Mouse (Mus musculus) limb, embryonic 13.5 days (tissue): ENCODE data around the gene Gm16381. TPM values are rescaled to one million over a fixed set of nuclear protein-coding genes. Genes with fewer than 3 reads are reported as not detected.
"Not testable (repeated sequence)": the region's sequence is repeated elsewhere in the genome, so short reads cannot be mapped to it uniquely, and the experiment has no call there.

ENCODE experiments used
- ATAC-seq: fragments of 200-750 bp; cut with Nextera tagmentation; 2 replicates; pipeline ENCODE4 v1.8.0; 2017; ENCODE audit warnings: low read depth, moderate number of reproducible peaks, moderate TSS enrichment; ENCODE audit not compliant: low FRiP score
- H3K27ac ChIP-seq: fragments of 300-500 bp; sonication (generic); 2 replicates; pipeline ENCODE4 v1.5.1; 2015; ENCODE audit warnings: inconsistent platforms, mild to moderate bottlenecking, moderate library complexity
- H3K27me3 ChIP-seq: fragments of 300-500 bp; sonication (generic); 2 replicates; pipeline ENCODE4 v1.6.1; 2015; ENCODE audit warnings: mild to moderate bottlenecking, inconsistent platforms
- H3K36me3 ChIP-seq: fragments of 300-500 bp; sonication (generic); 2 replicates; pipeline ENCODE4 v1.6.1; 2015; ENCODE audit warnings: inconsistent platforms, mild to moderate bottlenecking, moderate library complexity
- H3K4me1 ChIP-seq: fragments of 300-500 bp; sonication (generic); 2 replicates; pipeline ENCODE4 v1.6.1; 2015; ENCODE audit warnings: inconsistent platforms
- H3K4me2 ChIP-seq: fragments of 300-500 bp; sonication (generic); replicated peaks from 2 replicates; pipeline ENCODE4 v1.6.1; 2015; ENCODE audit warnings: inconsistent platforms, mild to moderate bottlenecking, moderate library complexity
- H3K4me3 ChIP-seq: fragments of 300-500 bp; sonication (generic); 2 replicates; pipeline ENCODE4 v1.5.1; 2015; ENCODE audit warnings: moderate library complexity, mild to moderate bottlenecking, inconsistent platforms
- H3K9ac ChIP-seq: fragments of 300-500 bp; sonication (generic); 2 replicates; pipeline ENCODE4 v1.6.1; 2015; ENCODE audit warnings: mild to moderate bottlenecking, inconsistent platforms
- H3K9me3 ChIP-seq: fragments of 300-500 bp; sonication (generic); 2 replicates; pipeline ENCODE4 v1.6.1; 2016; ENCODE audit warnings: inconsistent platforms
- WGBS: fragments of 180-500 bp; shearing (Covaris S2); methylation state at CpG from one replicate; pipeline ENCODE4 v1.1.7; 2015; 5-methylcytosine and 5-hydroxymethylcytosine counted together
- polyA plus RNA-seq: library from polyadenylated mRNA; unstranded; fragments of >200 nt; fragmentation: Nextera tagmentation; extraction: Ambion mirVana; gene quantifications from 2 replicates; pipeline ENCODE4 v1.2.1, GENCODE M21; 2015

The Gm16381 gene
- not detected in 2 replicates for polyA plus RNA-seq

- ATAC-seq, H3K4me1 ChIP-seq, H3K9ac ChIP-seq, H3K9me3 ChIP-seq, H3K4me3 ChIP-seq, H3K27me3 ChIP-seq, H3K4me2 ChIP-seq, H3K36me3 ChIP-seq, H3K27ac ChIP-seq: not testable (repeated sequence)
- 87% methylated on average over 2 of the region's 2 CpGs for WGBS
Observed at GRCm38 (mm10) chr12:87644520-87644919, at the start of gene Gm16381. Gene Gm16381, minus strand, starts transcription at chr12:87644620.

DNA sequence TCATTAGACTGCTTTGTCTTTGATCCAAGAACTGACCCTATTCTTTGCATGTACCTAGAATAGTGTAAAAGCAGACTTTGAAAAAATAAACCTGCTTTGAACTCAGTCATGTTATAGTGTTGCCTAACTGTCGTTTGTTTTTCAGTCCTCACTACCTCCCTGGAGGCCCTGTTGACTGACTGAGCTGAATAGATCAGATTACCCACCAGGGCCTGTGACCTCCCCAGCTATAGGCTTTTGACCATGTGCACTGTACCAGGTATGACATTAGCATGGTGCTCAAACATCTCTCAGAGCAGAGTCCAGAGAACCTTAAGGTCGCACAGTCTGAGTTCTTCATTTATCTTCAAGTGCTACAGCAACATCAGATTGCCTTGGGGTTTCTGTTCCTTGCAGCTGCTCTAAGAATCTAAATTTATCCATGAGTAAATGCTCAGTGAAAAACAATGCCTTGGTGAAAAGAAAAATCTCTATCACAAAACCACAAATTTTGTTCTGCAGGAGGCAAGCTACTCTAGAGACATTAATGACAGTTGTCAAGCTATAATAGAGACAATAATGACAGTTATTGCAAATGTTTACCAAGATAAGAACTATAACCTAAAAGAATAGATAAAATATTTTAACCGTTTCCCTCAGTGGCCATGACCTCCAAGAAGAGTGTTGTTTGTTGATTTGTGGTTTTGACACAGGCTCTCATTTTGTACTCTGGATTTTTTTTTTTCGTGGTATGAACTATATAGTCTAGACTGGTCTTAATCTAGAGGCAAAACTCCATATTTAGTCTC is 8.7 kb upstream of the Gm16381 start:
- H3K36me3 ChIP-seq, ATAC-seq, H3K9ac ChIP-seq, H3K27ac ChIP-seq, H3K4me2 ChIP-seq, H3K4me1 ChIP-seq, H3K9me3 ChIP-seq, H3K4me3 ChIP-seq, H3K27me3 ChIP-seq: not testable (repeated sequence)
- WGBS = 77% methylated on average over 2 of the region's 4 CpGs

GRCm38 (mm10) chr12:87618569-87618968 is 25.9 kb downstream of the Gm16381 start, which contains the start of gene Gm4027:
Gene Gm4027, plus strand, starts transcription at chr12:87618869.
- not testable (repeated sequence) for H3K9me3 ChIP-seq, H3K9ac ChIP-seq, H3K27ac ChIP-seq, H3K4me3 ChIP-seq, H3K27me3 ChIP-seq, ATAC-seq, H3K36me3 ChIP-seq, H3K4me2 ChIP-seq, H3K4me1 ChIP-seq
- 86% methylated on average over 7 of the region's 7 CpGs for WGBS

GRCm38 (mm10) chr12:87602388-87602787 is 42.0 kb downstream of the Gm16381 start, which contains the start of gene Oog1:
Gene Oog1, plus strand, starts transcription at chr12:87602688.
- H3K36me3 ChIP-seq, H3K9ac ChIP-seq, H3K27ac ChIP-seq, H3K4me1 ChIP-seq, H3K4me2 ChIP-seq, H3K27me3 ChIP-seq, H3K4me3 ChIP-seq, ATAC-seq, H3K9me3 ChIP-seq: not testable (repeated sequence)
- WGBS = 74% methylated on average over 1 of the region's 2 CpGs

DNA sequence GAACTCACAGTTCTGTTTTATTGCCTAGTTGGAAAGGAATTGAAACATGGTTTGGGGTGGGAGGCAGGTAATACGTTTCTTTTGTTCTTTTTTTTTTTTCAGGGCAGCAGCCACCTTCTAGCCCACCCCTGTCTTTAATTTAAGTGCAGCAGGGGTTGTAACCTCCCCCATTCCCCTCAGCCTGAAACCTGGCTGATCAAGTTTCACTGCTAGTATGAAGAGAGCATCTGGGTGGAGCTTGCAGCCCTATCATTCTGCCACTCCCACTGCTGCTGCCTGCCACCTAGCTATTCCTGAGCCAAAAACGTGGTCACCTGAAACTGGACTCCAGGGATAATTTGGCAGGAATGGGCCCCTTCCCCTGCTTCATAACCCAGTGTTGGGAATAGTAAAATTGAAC is 43.0 kb downstream of the Gm16381 start:
- H3K4me1 ChIP-seq, H3K36me3 ChIP-seq, H3K27ac ChIP-seq, H3K4me3 ChIP-seq, ATAC-seq, H3K27me3 ChIP-seq, H3K4me2 ChIP-seq, H3K9ac ChIP-seq, H3K9me3 ChIP-seq: not testable (repeated sequence)
- WGBS = 0% methylated on average over 2 of the region's 2 CpGs

Other genes starting within 250 kb of the Gm16381 start
- 339 and 358 TPM in 2 replicates for gene Slirp, start 200.7 kb downstream of the Gm16381 start, polyA plus RNA-seq
- 77.1 and 78.3 TPM in 2 replicates for gene Alkbh1, start 200.6 kb downstream of the Gm16381 start, polyA plus RNA-seq
- 146 and 148 TPM in 2 replicates for gene Snw1, start 172.3 kb downstream of the Gm16381 start, polyA plus RNA-seq
- gene Gm5788, start 149.9 kb downstream of the Gm16381 start, polyA plus RNA-seq = not detected in 2 replicates
- gene Gm8300, start 130.3 kb downstream of the Gm16381 start, polyA plus RNA-seq = not detected in 2 replicates
- not detected in 2 replicates for gene Oog1, start 41.9 kb downstream of the Gm16381 start, polyA plus RNA-seq
- not detected in 2 replicates for gene Gm4027, start 25.8 kb downstream of the Gm16381 start, polyA plus RNA-seq
- gene Gm21319, start 131.1 kb upstream of the Gm16381 start, polyA plus RNA-seq = not detected in 2 replicates
- not detected in 2 replicates for gene Gm21936, start 150.9 kb upstream of the Gm16381 start, polyA plus RNA-seq
- not detected in 2 replicates for gene BB287469, start 172.0 kb upstream of the Gm16381 start, polyA plus RNA-seq
- not detected in 2 replicates for gene Gm2001, start 197.7 kb upstream of the Gm16381 start, polyA plus RNA-seq
- gene Gm2016, start 229.5 kb upstream of the Gm16381 start, polyA plus RNA-seq = not detected in 2 replicates